Mouse (Mus musculus) kidney, embryonic 16.5 days (tissue): ENCODE measurements around the gene Gjc2. TPM values are rescaled to one million over a fixed set of nuclear protein-coding genes. Genes with fewer than 3 reads are reported as not detected.

Experiments
- ATAC-seq: fragments of 200-750 bp; cut with Nextera tagmentation; 2 replicates; pipeline ENCODE4 v1.8.0; 2017; ENCODE audit warnings: moderate TSS enrichment; ENCODE audit not compliant: low FRiP score, low TSS enrichment
- H3K27ac ChIP-seq: fragments of 300-500 bp; sonication (generic); 2 replicates; pipeline ENCODE4 v1.5.1; 2014; ENCODE audit warnings: low read length
- H3K27me3 ChIP-seq: fragments of 300-500 bp; sonication (generic); 2 replicates; pipeline ENCODE4 v1.6.1; 2014; ENCODE audit warnings: low read length, control low read depth, mixed read lengths; ENCODE audit not compliant: insufficient read depth
- H3K36me3 ChIP-seq: fragments of 300-500 bp; sonication (generic); 2 replicates; pipeline ENCODE4 v1.6.1; 2014; ENCODE audit warnings: low read length, control low read depth, mixed read lengths; ENCODE audit not compliant: insufficient read depth
- H3K4me1 ChIP-seq: fragments of 300-500 bp; sonication (generic); 2 replicates; pipeline ENCODE4 v1.6.1; 2014; ENCODE audit warnings: low read length, control low read depth, mixed read lengths; ENCODE audit not compliant: insufficient read depth
- H3K4me2 ChIP-seq: fragments of 300-500 bp; sonication (generic); replicated peaks from 2 replicates; pipeline ENCODE4 v1.6.1; 2014; ENCODE audit warnings: low read depth, low read length
- H3K4me3 ChIP-seq: fragments of 300-500 bp; sonication (generic); 2 replicates; pipeline ENCODE4 v1.5.1; 2014; ENCODE audit warnings: mild to moderate bottlenecking, low read length
- H3K9ac ChIP-seq: fragments of 300-500 bp; sonication (generic); replicated peaks from 2 replicates; pipeline ENCODE4 v1.6.1; 2014; ENCODE audit warnings: low read length
- H3K9me3 ChIP-seq: fragments of 300-500 bp; sonication (generic); 2 replicates; pipeline ENCODE4 v1.6.1; 2016; ENCODE audit warnings: low read length, control low read depth
- WGBS: fragments of 180-500 bp; shearing (Covaris S2); extraction: QIAGEN DNeasy Blood & Tissue Kit; methylation state at CpG from one replicate; pipeline ENCODE4 v1.1.7; 2014; 5-methylcytosine and 5-hydroxymethylcytosine counted together
- polyA plus RNA-seq: library from polyadenylated mRNA; unstranded; fragments of >200 nt; fragmentation: Nextera tagmentation; extraction: Ambion mirVana; gene quantifications from 2 replicates; pipeline ENCODE4 v1.2.1, GENCODE M21; 2015

The Gjc2 gene
- polyA plus RNA-seq, 1 experiment from 2014 or later = 0.67 TPM

DNA sequence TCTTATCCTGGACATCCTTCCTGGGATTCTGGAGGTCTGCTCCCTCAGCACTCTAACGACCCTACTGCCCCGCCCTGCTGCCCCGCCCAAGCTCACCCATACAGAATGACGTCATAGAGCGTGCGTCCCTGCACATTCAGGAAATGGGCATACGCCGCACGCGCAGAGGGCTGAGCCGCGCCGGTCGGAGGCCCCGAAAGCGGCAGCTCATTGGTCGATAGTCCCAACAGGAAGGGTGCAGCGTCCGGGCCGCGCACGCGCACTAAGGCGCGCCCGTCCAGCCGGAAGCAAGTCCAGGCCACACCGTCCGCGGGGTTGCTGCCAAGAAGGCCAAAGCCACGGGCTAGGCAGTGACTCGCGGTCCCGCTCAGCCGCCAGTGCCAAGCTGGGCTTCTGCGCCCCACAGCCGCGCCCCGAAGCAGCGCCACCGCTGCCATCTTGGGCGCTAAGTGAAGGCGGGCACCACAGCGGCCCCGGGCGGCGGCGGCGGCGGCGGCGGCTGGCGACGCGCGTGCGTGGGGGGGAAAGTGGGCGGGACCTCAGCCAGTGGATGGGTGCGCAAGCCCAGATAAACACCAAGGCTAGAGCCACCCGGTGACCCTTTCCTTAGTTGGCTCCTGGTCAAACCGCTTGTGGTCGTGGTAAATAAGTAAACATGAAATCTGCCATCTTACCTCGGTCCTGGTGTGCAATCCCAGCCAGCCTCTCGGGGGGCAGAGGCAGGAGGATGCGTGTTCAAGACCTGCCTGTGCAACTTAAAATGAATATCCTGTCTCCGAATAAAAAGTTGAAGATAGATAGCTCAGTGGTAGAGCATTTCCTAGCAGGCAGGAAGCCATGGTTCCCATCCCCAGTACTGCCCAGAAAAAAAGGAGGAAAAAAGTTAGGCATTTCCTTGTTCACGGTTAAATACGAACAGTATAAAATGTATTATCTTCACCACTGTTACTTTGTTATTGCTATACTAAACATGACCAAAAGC, 19.5 kb downstream of the Gjc2 start, which contains the start of gene Iba57:
Gene Iba57, minus strand, starts transcription at position 485 of the 982 bp plus-strand sequence.
- H3K27me3 ChIP-seq = no peaks in the 10 kb centered on the region
- ATAC-seq = peak; percentile 99
- H3K27ac ChIP-seq = peak within 1 kb of the TSS; percentile 100
- no peaks in the 10 kb centered on the region for H3K9me3 ChIP-seq
- WGBS = 3% methylated on average over 61 of the region's 68 CpGs
- peaks cover 13% of the 10 kb centered on the region for H3K4me1 ChIP-seq
- peak within 1 kb of the TSS; percentile 96 for H3K9ac ChIP-seq
- peak within 1 kb of the TSS; percentile 74 for H3K4me2 ChIP-seq
- H3K4me3 ChIP-seq = peak within 1 kb of the TSS; percentile 79
- H3K36me3 ChIP-seq = peaks cover 4% of the 10 kb centered on the region; the same call in 1 of the 2 replicates

DNA sequence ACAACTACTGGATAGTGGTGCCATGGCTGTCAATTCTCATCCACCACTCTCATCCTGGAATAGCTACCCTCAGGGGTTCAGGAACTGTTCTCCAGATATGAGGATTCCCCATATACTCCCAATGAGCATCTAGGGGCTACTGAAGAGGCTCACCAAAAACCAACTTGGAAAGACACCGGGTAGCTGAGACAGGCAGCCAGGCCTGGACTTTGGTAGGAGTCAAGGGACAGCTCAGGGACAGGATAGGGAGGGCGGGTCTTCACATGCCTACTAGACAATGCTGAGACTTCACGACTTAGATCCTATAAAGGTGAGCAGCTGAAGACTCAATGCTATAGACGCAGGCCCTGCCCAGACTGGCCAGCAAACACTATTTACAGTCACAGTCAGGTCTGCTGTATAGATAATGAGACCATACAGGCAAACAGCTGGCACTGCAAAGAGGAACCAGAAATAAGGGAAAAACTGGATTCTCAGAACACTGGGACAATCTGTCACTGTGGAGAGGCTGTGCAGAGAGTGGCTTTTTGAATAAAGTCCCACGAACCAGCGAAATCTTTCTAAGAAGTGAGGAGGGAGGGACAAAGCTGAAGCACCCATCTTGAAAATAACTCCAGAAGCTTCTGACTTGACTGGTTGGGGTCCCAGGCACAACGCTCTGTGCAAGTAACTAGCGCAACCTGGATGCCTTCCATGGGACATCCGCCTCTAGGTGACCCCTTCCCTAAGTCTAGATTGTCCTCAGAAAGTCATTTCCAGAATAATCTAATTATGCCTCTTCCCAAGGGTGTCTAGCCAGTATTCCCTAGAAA, 20.4 kb downstream of the Gjc2 start:
- H3K4me2 ChIP-seq = peak overlapping the region; percentile 74
- peaks cover 10% of the 10 kb centered on the region; the same call in 1 of the 2 replicates for H3K36me3 ChIP-seq
- H3K9ac ChIP-seq = peak overlapping the region; percentile 61
- no peak; the same call in 1 of the 2 replicates for ATAC-seq
- WGBS = 61% methylated on average over 9 of the region's 9 CpGs
- H3K27me3 ChIP-seq = no peaks in the 10 kb centered on the region
- peak overlapping the region; percentile 79 for H3K4me3 ChIP-seq
- peak overlapping the region; percentile 100 for H3K27ac ChIP-seq
- H3K9me3 ChIP-seq = no peaks in the 10 kb centered on the region
- H3K4me1 ChIP-seq = peaks cover 13% of the 10 kb centered on the region

DNA sequence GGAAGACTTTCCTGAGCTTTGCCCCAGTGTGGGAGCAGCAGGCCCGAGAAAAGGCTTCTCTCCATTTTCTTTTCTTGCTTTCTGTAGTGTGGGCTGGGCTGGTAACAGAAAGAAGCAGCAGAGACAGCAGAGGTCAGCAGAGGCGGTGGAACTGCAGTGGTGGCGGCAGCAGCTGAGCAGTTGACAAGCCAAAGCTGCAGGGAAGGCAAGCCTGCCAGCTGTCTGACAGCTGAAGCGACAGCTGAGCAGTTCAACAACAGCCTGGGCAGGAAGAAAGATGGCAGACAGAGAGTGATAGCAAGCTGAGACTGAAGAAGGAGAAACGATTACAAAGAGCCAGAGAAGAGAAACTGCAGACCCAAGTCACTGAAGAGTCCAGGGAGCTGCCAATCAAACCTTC, 21.6 kb downstream of the Gjc2 start:
- H3K4me1 ChIP-seq = peaks cover 13% of the 10 kb centered on the region
- no peak overlapping the region for H3K9ac ChIP-seq
- no peak for ATAC-seq
- no peaks in the 10 kb centered on the region for H3K9me3 ChIP-seq
- peaks cover 10% of the 10 kb centered on the region for H3K36me3 ChIP-seq
- H3K27ac ChIP-seq = no peak overlapping the region
- H3K27me3 ChIP-seq = no peaks in the 10 kb centered on the region
- 69% methylated on average over 5 of the region's 5 CpGs for WGBS
- no peak overlapping the region for H3K4me2 ChIP-seq
- no peak overlapping the region for H3K4me3 ChIP-seq

DNA sequence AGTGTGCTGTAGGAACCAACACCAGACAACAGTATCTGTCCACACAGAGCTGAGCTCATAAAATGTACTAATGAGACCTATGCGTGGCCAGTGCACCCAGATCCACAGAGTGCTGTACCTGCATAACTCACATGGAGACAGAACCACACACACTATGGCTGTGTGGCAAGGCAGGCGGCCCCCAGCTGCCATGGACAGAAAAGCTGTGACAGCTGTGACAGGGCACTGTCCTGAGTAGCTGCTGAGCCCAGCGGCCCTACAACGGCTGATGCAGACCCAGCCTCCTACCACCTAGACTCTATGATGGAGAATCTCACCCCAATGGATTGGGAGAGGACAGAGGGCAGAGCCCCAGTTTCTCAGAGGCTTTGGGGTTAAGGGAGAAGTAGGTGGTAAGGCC, 23.5 kb downstream of the Gjc2 start:
- H3K4me2 ChIP-seq = no peak overlapping the region
- H3K9me3 ChIP-seq = no peaks in the 10 kb centered on the region
- H3K9ac ChIP-seq = no peak overlapping the region
- H3K27me3 ChIP-seq = no peaks in the 10 kb centered on the region
- peaks cover 18% of the 10 kb centered on the region for H3K36me3 ChIP-seq
- 88% methylated on average over 4 of the region's 4 CpGs for WGBS
- no peak overlapping the region for H3K4me3 ChIP-seq
- H3K27ac ChIP-seq = no peak overlapping the region
- peaks cover 13% of the 10 kb centered on the region for H3K4me1 ChIP-seq
- ATAC-seq = no peak

DNA sequence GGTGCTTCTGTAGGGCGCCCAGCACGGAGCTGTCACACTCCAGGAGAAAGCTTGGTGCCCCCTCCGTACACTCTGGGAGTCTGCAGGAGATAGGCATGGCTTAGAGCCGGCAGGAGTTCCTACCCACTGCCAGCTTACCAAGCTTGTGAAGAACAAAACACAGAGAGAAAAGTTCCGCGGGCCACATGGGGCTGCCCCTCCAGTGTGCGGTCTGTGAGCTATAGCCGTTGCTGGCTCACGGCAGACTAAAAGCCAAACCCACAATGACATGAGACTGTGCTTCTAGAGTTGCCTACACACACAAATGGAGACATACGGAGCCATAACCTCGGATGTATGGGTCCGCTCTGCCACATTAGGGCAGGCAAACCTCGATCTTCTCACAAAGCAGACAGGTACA, 23.9 kb downstream of the Gjc2 start:
- Histone ChIP-seq H3K4me3 (no peak overlapping the region), H3K9me3 (no peaks in the 10 kb centered on the region), H3K27me3 (no peaks in the 10 kb centered on the region), H3K27ac (no peak overlapping the region), H3K9ac (no peak overlapping the region), H3K36me3 (peaks cover 18% of the 10 kb centered on the region), H3K4me1 (peaks cover 10% of the 10 kb centered on the region), H3K4me2 (no peak overlapping the region)
- no peak for ATAC-seq
- WGBS = 96% methylated on average over 13 of the region's 13 CpGs

DNA sequence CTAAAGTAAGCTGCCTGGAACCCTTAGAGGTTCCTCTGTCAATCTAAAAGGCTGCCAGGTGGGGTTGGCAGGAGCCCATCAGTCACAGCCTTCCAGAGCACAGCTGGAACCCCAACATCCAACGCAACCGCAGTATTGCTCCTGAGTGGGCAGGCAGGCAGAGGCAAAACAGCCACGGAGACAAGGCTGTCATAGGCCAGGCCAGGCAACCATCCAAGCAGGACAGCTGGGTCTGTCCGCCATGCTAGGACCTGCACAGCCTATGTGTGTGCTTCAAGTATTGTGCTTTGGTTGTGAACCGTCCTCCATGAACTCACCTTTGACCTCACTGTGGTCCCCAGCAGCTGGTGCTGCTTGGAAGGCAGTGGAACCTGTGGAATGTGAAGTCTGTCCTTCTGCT, 27.1 kb downstream of the Gjc2 start:
- H3K9me3 ChIP-seq = no peaks in the 10 kb centered on the region
- no peaks in the 10 kb centered on the region for H3K27me3 ChIP-seq
- H3K27ac ChIP-seq = no peak overlapping the region
- no peak overlapping the region for H3K4me2 ChIP-seq
- H3K9ac ChIP-seq = no peak overlapping the region
- WGBS = 91% methylated on average over 5 of the region's 5 CpGs
- no peaks in the 10 kb centered on the region for H3K4me1 ChIP-seq
- no peak overlapping the region for H3K4me3 ChIP-seq
- peaks cover 18% of the 10 kb centered on the region for H3K36me3 ChIP-seq
- 0 out of 2 replicates have a peak, but pooled peaks have one; percentile 35 for ATAC-seq

DNA sequence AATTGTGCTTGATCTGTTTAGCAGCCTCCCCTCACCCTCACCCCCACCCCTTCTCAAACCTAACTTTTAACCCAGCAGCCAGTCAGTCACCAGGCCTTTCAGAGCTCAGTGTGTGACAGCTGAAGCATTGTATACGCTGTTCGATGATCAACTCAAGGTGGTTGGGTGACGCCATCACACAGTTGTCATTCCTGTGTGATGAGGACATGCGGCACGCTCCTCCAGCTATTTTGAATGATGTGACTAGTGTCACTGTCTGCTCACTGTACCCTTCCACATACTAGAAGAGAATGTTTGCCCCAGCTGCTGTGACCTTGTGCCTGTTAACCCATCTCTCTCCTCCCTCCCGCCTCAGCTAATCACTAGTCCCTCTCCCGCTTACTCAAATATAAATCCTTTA, 28.8 kb downstream of the Gjc2 start:
- no peak overlapping the region for H3K4me2 ChIP-seq
- whole genome bisulfite sequencing = 84% methylated on average over 7 of the region's 7 CpGs
- H3K4me3 ChIP-seq = no peak overlapping the region
- peaks cover 18% of the 10 kb centered on the region for H3K36me3 ChIP-seq
- ATAC-seq = no peak
- no peak overlapping the region for H3K27ac ChIP-seq
- H3K4me1 ChIP-seq = no peaks in the 10 kb centered on the region
- H3K27me3 ChIP-seq = no peaks in the 10 kb centered on the region
- H3K9ac ChIP-seq = no peak overlapping the region
- no peaks in the 10 kb centered on the region for H3K9me3 ChIP-seq

DNA sequence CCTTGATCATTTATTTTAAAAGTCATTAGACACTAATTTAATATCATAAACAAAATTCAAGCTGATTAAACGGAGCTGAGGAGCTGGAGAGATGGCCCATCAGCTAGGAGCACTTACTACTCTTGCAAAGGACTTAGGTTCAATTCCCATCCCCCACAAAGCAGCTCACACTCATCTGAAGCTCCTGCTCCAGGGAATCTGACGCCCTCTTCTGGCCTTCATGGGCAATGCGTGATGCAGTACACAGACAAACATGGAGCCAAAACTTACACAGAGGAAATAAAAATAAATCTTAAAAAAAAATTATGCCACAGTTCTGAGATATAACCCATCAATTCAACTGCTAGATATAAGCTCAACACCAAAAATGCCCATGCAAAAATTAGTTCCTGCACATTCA, 31.3 kb downstream of the Gjc2 start:
- WGBS = 32% methylated on average over 3 of the region's 3 CpGs
- Histone ChIP-seq H3K4me2 (no peak overlapping the region), H3K4me1 (no peaks in the 10 kb centered on the region), H3K9me3 (no peaks in the 10 kb centered on the region), H3K9ac (no peak overlapping the region), H3K4me3 (no peak overlapping the region), H3K36me3 (peaks cover 9% of the 10 kb centered on the region; the same call in 1 of the 2 replicates), H3K27ac (no peak overlapping the region), H3K27me3 (no peaks in the 10 kb centered on the region)
- ATAC-seq = no peak

DNA sequence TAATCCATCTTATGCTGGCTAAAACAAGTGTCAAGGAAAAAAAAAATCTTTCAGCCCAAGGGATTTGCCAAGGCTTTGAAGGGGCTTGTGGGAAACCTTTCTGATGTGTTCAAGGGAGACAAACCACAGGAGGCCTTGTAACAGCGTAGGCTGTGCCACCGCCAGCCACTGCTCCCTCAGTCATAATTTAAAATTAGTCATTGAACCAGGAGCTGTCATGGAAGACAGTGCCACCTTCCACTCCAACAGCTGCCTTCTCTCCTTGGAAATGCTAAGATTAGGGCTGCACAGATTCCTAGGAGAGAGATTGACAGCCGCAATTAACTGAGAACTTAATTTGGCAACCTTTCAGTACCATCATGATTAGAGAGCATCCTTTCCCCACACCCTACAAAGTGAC, 33.7 kb downstream of the Gjc2 start:
- no peak overlapping the region for H3K27ac ChIP-seq
- H3K9ac ChIP-seq = no peak overlapping the region
- H3K4me2 ChIP-seq = no peak overlapping the region
- H3K27me3 ChIP-seq = no peaks in the 10 kb centered on the region
- no peak overlapping the region for H3K4me3 ChIP-seq
- no peaks in the 10 kb centered on the region for H3K4me1 ChIP-seq
- H3K36me3 ChIP-seq = no peaks in the 10 kb centered on the region
- WGBS = 82% methylated on average over 3 of the region's 3 CpGs
- H3K9me3 ChIP-seq = no peaks in the 10 kb centered on the region
- no peak for ATAC-seq
